Mouse (Mus musculus): Measurements from ENCODE around the gene Sowaha.

The Sowaha gene

GRCm38 (mm10) chr11:53505026-53505663 lies 25.1 kb upstream of the Sowaha start:
- no peak for DNase-seq (ENCODE audit: low spot score)

GRCm38 (mm10) chr11:53504376-53504775 lies 24.3 kb upstream of the Sowaha start:
- no peak for DNase-seq (ENCODE audit: low spot score)

- no peak for DNase-seq (ENCODE audit: low spot score)
Measured at GRCm38 (mm10) chr11:53503738-53504137, 23.7 kb upstream of the Sowaha start.

- no peak for DNase-seq (ENCODE audit: low spot score)
Measured at GRCm38 (mm10) chr11:53502039-53502765, 22.1 kb upstream of the Sowaha start.

GRCm38 (mm10) chr11:53500569-53500968 lies 20.5 kb upstream of the Sowaha start:
- no peak for DNase-seq (ENCODE audit: low spot score)

GRCm38 (mm10) chr11:53496946-53497345 lies 16.9 kb upstream of the Sowaha start:
- no peak for DNase-seq (ENCODE audit: low spot score)

GRCm38 (mm10) chr11:53495417-53495816 lies 15.3 kb upstream of the Sowaha start:
- no peak for DNase-seq (ENCODE audit: low spot score)

GRCm38 (mm10) chr11:53493243-53493955 lies 13.3 kb upstream of the Sowaha start:
- DNase-seq (ENCODE audit: low spot score): no peak

- no peak for DNase-seq (ENCODE audit: low spot score)
Measured at GRCm38 (mm10) chr11:53491954-53492401, 11.9 kb upstream of the Sowaha start.

GRCm38 (mm10) chr11:53489421-53489820 lies 9.3 kb upstream of the Sowaha start:
- DNase-seq (ENCODE audit: low spot score): no peak

GRCm38 (mm10) chr11:53489007-53489406 lies 8.9 kb upstream of the Sowaha start:
- no peak for DNase-seq (ENCODE audit: low spot score)

GRCm38 (mm10) chr11:53486822-53487594 lies 6.9 kb upstream of the Sowaha start:
- no peak for DNase-seq (ENCODE audit: low spot score)

GRCm38 (mm10) chr11:53486351-53486750 lies 6.3 kb upstream of the Sowaha start:
- DNase-seq (ENCODE audit: low spot score): no peak

- DNase-seq (ENCODE audit: low spot score): no peak
Measured at GRCm38 (mm10) chr11:53485719-53486118, 5.6 kb upstream of the Sowaha start.

GRCm38 (mm10) chr11:53483159-53483891 lies 3.3 kb upstream of the Sowaha start:
- DNase-seq (ENCODE audit: low spot score): no peak

GRCm38 (mm10) chr11:53481088-53481730 lies 1.1 kb upstream of the Sowaha start:
- DNase-seq (ENCODE audit: low spot score): no peak

GRCm38 (mm10) chr11:53479171-53479782 lies 797 bp downstream of the Sowaha start:
- DNase-seq (ENCODE audit: low spot score): no peak

- no peak for DNase-seq (ENCODE audit: low spot score)
Measured at GRCm38 (mm10) chr11:53478383-53479170, 1.5 kb downstream of the Sowaha start.

GRCm38 (mm10) chr11:53477833-53478232 lies 2.2 kb downstream of the Sowaha start:
- no peak for DNase-seq (ENCODE audit: low spot score)

- DNase-seq (ENCODE audit: low spot score): no peak
Measured at GRCm38 (mm10) chr11:53475620-53476019, 4.5 kb downstream of the Sowaha start.
